21 mouse cellular contexts compared by ENCODE assay signal in the genomic region with DNA sequence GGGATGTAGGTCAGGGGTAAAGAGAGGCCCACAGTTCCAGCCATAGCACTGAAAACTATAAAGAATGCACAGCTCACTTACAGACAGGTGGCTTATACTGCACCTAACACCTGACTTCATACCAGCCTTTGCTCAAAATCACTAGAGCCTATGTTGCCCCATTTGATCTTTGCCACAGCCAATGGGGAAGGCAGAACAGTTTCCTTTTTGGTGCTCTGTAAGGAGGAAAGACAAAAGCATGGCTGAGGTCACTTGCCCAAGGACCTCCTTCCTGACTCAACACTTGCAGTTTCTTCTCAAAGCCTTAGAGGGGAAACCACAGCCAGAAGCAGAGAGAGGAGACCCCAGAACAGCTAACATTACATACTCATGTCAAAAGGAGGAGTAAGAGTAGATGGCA. TPM values are rescaled to one million over a fixed set of nuclear protein-coding genes. Genes with fewer than 3 reads are reported as not detected.
"Had no signal": no experiment of that assay in that cellular context is flagged by ENCODE, and none has a peak within 500 bp of the region (broad histone marks: within the 10 kb centered on the region; RNA-seq: fewer than 3 reads in every experiment).

No protein-coding gene starts in this region.

- H3K27ac ChIP-seq: kidney, postnatal 0 days; limb, embryonic 15.5 days; liver, embryonic 12.5 days; midbrain, embryonic 15.5 days; stomach, postnatal 0 days had no signal

- H3K36me3 ChIP-seq: midbrain, embryonic 15.5 days had no signal

- DNase-seq: kidney, adult 8-10 months; kidney, postnatal 36 days; layer of hippocampus, adult 9-11 months; layer of hippocampus, postnatal 36 days; lung, embryonic 14.5 days; lung, postnatal 10 days; lung, postnatal 4 days; right cerebral cortex, adult 18-20 months had no signal

- H3K9ac ChIP-seq: limb, embryonic 15.5 days; liver, embryonic 12.5 days; lung, embryonic 14.5 days; midbrain, embryonic 15.5 days had no signal

- H3K27me3 ChIP-seq: limb, embryonic 15.5 days; liver, embryonic 12.5 days; megakaryocyte, embryonic 14.5 days; midbrain, embryonic 15.5 days had no signal

- ATAC-seq: intestine, postnatal 0 days; liver, embryonic 12.5 days; midbrain, embryonic 15.5 days had no signal

- H3K4me2 ChIP-seq: limb, embryonic 15.5 days; liver, embryonic 12.5 days; lung, embryonic 14.5 days; midbrain, embryonic 11.5 days; midbrain, embryonic 15.5 days had no signal

- H3K4me3 ChIP-seq: limb, embryonic 15.5 days; liver, embryonic 12.5 days; megakaryocyte, embryonic 14.5 days; midbrain, embryonic 15.5 days had no signal

- H3K9me3 ChIP-seq: limb, embryonic 15.5 days; liver, embryonic 12.5 days; megakaryocyte, embryonic 14.5 days; midbrain, embryonic 15.5 days had no signal

- H3K4me1 ChIP-seq: limb, embryonic 15.5 days; midbrain, embryonic 15.5 days had no signal

RNA-seq across cellular contexts. Expression of a gene that starts 51.2 kb away (rescaled TPM):
- total RNA-seq: layer of hippocampus, adult 18-20 months; layer of hippocampus, postnatal 36 days; left cerebral cortex, adult 8-10 months; left cerebral cortex, postnatal 25 days had no signal
- polyA plus RNA-seq: intestine, postnatal 0 days; liver, embryonic 16.5 days; lung, embryonic 14.5 days; midbrain, embryonic 11.5 days; midbrain, embryonic 15.5 days; neural tube, embryonic 14.5 days; stomach, postnatal 0 days had no signal
